Mouse (Mus musculus) CD4-positive naive resting alpha-beta T cell, adult 57 days (primary cell): ENCODE data around the gene Gpd1. TPM values are rescaled to one million over a fixed set of nuclear protein-coding genes. Genes with fewer than 3 reads are reported as not detected.

Experiments used
- total RNA-seq: library from RNA; stranded (reverse); gene quantifications from one replicate; pipeline ENCODE4 v1.2.4, GENCODE M21; 2023

Gene Gpd1
- 1.1 TPM for total RNA-seq

GRCm38 (mm10) chr15:99717386-99718334 is at the start of gene Gpd1:
TSS of gene Gpd1 (plus strand) at chr15:99717515.

GRCm38 (mm10) chr15:99670154-99670821 is 47.0 kb upstream of the Gpd1 start, which contains the start of gene Asic1:
TSS of gene Asic1 (plus strand) at chr15:99670368.

GRCm38 (mm10) chr15:99701999-99702900 is 15.1 kb upstream of the Gpd1 start, which contains the start of gene Smarcd1:
TSS of gene Smarcd1 (plus strand) at chr15:99702129.

GRCm38 (mm10) chr15:99705440-99706048 is 11.8 kb upstream of the Gpd1 start, which contains the start of gene Gm17349:
TSS of gene Gm17349 (minus strand) at chr15:99705490.

GRCm38 (mm10) chr15:99725341-99726155 is 8.2 kb downstream of the Gpd1 start, which contains the start of gene Cox14:
TSS of gene Cox14 (plus strand) at chr15:99725618.

GRCm38 (mm10) chr15:99772881-99772924 is 55.4 kb downstream of the Gpd1 start, which contains the start of gene Cers5:
TSS of gene Cers5 (minus strand) at chr15:99772885.

Other genes with a start within 250 kb of the Gpd1 start
- 7.4 TPM for gene Bcdin3d, start 242.8 kb upstream of the Gpd1 start, total RNA-seq
- not detected for gene Faim2, start 189.3 kb upstream of the Gpd1 start, total RNA-seq
- gene Aqp2, start 138.5 kb upstream of the Gpd1 start, total RNA-seq = not detected
- not detected for gene Aqp5, start 126.7 kb upstream of the Gpd1 start, total RNA-seq
- not detected for gene Aqp6, start 116.1 kb upstream of the Gpd1 start, total RNA-seq
- 5.6 TPM for gene Racgap1, start 65.9 kb upstream of the Gpd1 start, total RNA-seq
- not detected for gene Asic1, start 47.1 kb upstream of the Gpd1 start, total RNA-seq
- 64.4 TPM for gene Smarcd1, start 15.4 kb upstream of the Gpd1 start, total RNA-seq
- 2.7 TPM for gene Gm17349, start 12.0 kb upstream of the Gpd1 start, total RNA-seq
- gene Cox14, start 8.1 kb downstream of the Gpd1 start, total RNA-seq = 52.7 TPM
- 61.0 TPM for gene Cers5, start 55.4 kb downstream of the Gpd1 start, total RNA-seq
- gene Lima1, start 157.9 kb downstream of the Gpd1 start, total RNA-seq = 2.7 TPM
- not detected for gene Fam186a, start 249.5 kb downstream of the Gpd1 start, total RNA-seq